Mouse (Mus musculus) right cerebral cortex, postnatal 36 days (tissue): ENCODE results near the gene Sdad1.

Experiments
- DNase-seq, 2 experiments: peaks; one replicate each; pipeline ENCODE4 v3.0.0; 2022; ENCODE audit warnings: low spot score in 2 of 2, mixed read lengths in 1 of 2

Sdad1 gene

GRCm38 (mm10) chr5:92240769-92241168 is 69.5 kb downstream of the Sdad1 start:
- DNase-seq: no peak

GRCm38 (mm10) chr5:92239333-92240232 is 70.7 kb downstream of the Sdad1 start:
- peak; percentile 59 to 64 for DNase-seq

DNA sequence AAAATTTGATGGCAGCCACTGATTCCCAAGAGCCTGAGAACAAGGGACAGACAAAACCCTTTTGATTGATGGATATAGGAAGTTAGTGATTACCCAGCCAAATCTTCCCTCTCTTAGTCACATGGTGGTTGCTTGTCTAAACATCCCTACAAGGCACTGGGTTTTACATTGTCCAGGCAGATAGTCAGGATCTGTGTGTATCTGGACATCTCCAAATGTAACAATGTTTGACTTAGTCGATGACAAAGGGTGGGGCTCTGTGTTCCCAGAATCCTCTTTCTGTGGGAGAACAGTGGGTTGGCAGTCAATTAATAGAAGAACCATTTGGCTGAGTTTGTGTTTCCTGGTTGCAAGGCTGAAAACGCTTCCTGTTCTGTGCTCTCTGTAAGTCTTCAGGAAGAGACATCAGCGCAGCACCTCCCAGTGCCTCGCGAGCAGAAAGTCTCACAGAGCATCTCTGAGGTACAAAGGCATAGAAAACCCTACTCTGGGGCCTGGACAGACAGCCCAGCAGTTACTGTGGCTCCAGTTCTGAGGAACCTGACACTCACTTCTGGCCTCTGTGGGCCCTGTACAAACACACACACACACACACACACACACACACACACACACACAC is 75.2 kb downstream of the Sdad1 start:
- DNase-seq: no peak
